Mouse (Mus musculus) brain, embryonic 14.5 days (tissue): Measurements from ENCODE around the gene Pde4b.

ENCODE experiments used
- CTCF ChIP-seq: fragments of 200-500 bp; IDR thresholded peaks from 2 replicates; pipeline ENCODE4 v1.5.1; 2012; ENCODE audit warnings: inconsistent platforms, mild to moderate bottlenecking, moderate library complexity, borderline replicate concordance; ENCODE audit not compliant: insufficient read depth, insufficient read length; ENCODE audit errors: extremely low read depth
- POLR2A ChIP-seq: fragments of 200-500 bp; IDR thresholded peaks from 2 replicates; pipeline ENCODE4 v1.6.1; 2012; ENCODE audit warnings: mild to moderate bottlenecking, inconsistent platforms, borderline replicate concordance; ENCODE audit not compliant: poor library complexity, insufficient read depth, insufficient read length, severe bottlenecking; ENCODE audit errors: extremely low read depth

GRCm38 (mm10) chr4:102351476-102352475 is 264.4 kb downstream of the Pde4b start:
- no peak for TF ChIP-seq CTCF
- TF ChIP-seq POLR2A: no peak
